Mouse (Mus musculus) small intestine, adult 2 months (tissue): Measurements from ENCODE around the gene Lmx1b.

Experiments
- CTCF ChIP-seq: fragments of 200-500 bp; IDR thresholded peaks from 2 replicates; pipeline ENCODE4 v1.5.1; 2012; ENCODE audit warnings: low read depth, mild to moderate bottlenecking, control low read depth, inconsistent platforms, low read length, moderate library complexity, mixed read lengths; ENCODE audit not compliant: insufficient replicate concordance, insufficient read length; ENCODE audit errors: extremely low read depth
- POLR2A ChIP-seq: fragments of 200-500 bp; IDR thresholded peaks from 2 replicates; pipeline ENCODE4 v1.6.1; 2012; ENCODE audit warnings: low read depth, mild to moderate bottlenecking, control low read depth, inconsistent platforms, low read length, moderate library complexity

DNA sequence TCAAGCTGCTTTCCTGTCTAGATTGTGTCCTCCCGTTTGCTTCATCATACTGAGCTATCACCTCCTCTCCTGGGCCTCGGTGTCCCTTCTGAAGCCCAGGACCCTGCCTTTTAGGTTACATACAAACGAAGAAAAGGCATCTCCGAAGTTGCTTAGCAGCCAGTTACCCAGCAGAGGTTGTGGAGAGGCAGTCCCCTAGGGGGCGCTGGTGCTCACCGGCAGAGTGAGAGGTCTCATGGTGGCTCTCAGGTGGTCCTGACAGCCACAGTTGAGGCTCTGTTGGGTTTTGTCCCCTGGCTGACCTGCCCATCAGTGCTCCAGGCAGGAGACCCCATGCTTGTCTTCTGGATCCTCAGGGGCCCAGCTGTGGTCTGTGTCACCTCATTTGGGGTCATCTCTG, 80.6 kb downstream of the Lmx1b start:
- peak; percentile 48; the same call in 1 of the 2 replicates for TF ChIP-seq CTCF
- TF ChIP-seq POLR2A = no peak
